Mouse (Mus musculus): Measurements from ENCODE around the gene Pold3.

DNA sequence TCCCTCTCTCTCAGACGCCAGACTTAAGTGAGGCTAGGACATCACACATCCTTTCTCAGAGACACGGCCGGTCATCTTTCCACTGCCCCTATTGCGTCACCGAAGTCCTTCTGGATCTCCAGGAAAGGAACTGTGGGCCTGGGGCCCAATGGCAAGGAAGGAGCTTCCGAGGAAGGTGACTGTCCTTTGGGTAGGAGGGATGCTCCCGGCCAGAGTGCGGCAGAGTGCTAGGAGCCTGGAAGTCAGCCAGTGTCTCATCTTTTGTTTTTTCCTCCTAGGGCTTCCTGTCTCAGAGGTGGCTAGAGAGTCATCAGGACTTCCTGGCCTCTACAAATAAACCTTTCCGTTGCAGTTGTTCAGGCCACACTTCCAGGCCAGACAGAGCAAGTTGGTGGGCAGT is 15.7 kb upstream of the Pold3 start:
- TF ChIP-seq CTCF (IDR thresholded peaks at IDR 0.05; ENCODE audit: low read depth, low read length): no peak
- no peak for TF ChIP-seq POLR2A (IDR thresholded peaks at IDR 0.05; ENCODE audit: borderline replicate concordance, low read depth, low read length)
